Mouse (Mus musculus) kidney, embryonic 14.5 days (tissue): Measurements from ENCODE around the gene Gpr107. TPM values are rescaled to one million over a fixed set of nuclear protein-coding genes. Genes with fewer than 3 reads are reported as not detected.

ENCODE experiments used
- ATAC-seq: fragments of 200-750 bp; cut with Nextera tagmentation; 2 replicates; pipeline ENCODE4 v1.8.0; 2017; ENCODE audit warnings: moderate number of reproducible peaks, mild to moderate bottlenecking, moderate TSS enrichment, moderate library complexity; ENCODE audit not compliant: low FRiP score, low TSS enrichment
- H3K27ac ChIP-seq: fragments of 300-500 bp; sonication (generic); 2 replicates; pipeline ENCODE4 v1.5.1; 2014; ENCODE audit warnings: low read depth, mild to moderate bottlenecking, low read length, moderate library complexity, mixed read lengths
- H3K27me3 ChIP-seq: fragments of 300-500 bp; sonication (generic); 2 replicates; pipeline ENCODE4 v1.6.1; 2014; ENCODE audit warnings: mild to moderate bottlenecking, low read length; ENCODE audit not compliant: control insufficient read depth, insufficient read depth
- H3K36me3 ChIP-seq: fragments of 300-500 bp; sonication (generic); 2 replicates; pipeline ENCODE4 v1.6.1; 2014; ENCODE audit warnings: low read length, mixed read lengths; ENCODE audit not compliant: control insufficient read depth, insufficient read depth
- H3K4me1 ChIP-seq: fragments of 300-500 bp; sonication (generic); 2 replicates; pipeline ENCODE4 v1.6.1; 2014; ENCODE audit warnings: low read length, mixed read lengths; ENCODE audit not compliant: control insufficient read depth, insufficient read depth
- H3K4me2 ChIP-seq: fragments of 300-500 bp; sonication (generic); replicated peaks from 2 replicates; pipeline ENCODE4 v1.6.1; 2014; ENCODE audit warnings: low read depth, mild to moderate bottlenecking, low read length
- H3K4me3 ChIP-seq: fragments of 300-500 bp; sonication (generic); 2 replicates; pipeline ENCODE4 v1.5.1; 2014; ENCODE audit warnings: mild to moderate bottlenecking, low read length
- H3K9ac ChIP-seq: fragments of 300-500 bp; sonication (generic); 2 replicates; pipeline ENCODE4 v1.6.1; 2014; ENCODE audit warnings: low read depth, mild to moderate bottlenecking, low read length, moderate library complexity
- H3K9me3 ChIP-seq: fragments of 300-500 bp; sonication (generic); 2 replicates; pipeline ENCODE4 v1.6.1; 2016; ENCODE audit warnings: low read length; ENCODE audit not compliant: control insufficient read depth
- WGBS: fragments of 180-500 bp; shearing (Covaris S2); extraction: QIAGEN DNeasy Blood & Tissue Kit; methylation state at CpG from one replicate; pipeline ENCODE4 v1.1.7; 2014; 5-methylcytosine and 5-hydroxymethylcytosine counted together
- polyA plus RNA-seq: library from polyadenylated mRNA; unstranded; fragments of >200 nt; fragmentation: Nextera tagmentation; extraction: Ambion mirVana; gene quantifications from 2 replicates; pipeline ENCODE4 v1.2.1, GENCODE M21; 2014

Gene Gpr107
- polyA plus RNA-seq, 1 experiment from 2014 or later = 27.5 TPM

GRCm38 (mm10) chr2:31220844-31221243, 68.7 kb downstream of the Gpr107 start:
- ATAC-seq = no peak

GRCm38 (mm10) chr2:31221582-31221981, 69.5 kb downstream of the Gpr107 start:
- H3K9me3 ChIP-seq = peaks cover 7% of the 10 kb centered on the region
- H3K4me1 ChIP-seq = no peaks in the 10 kb centered on the region
- peaks cover 1% of the 10 kb centered on the region; the same call in 1 of the 2 replicates for H3K36me3 ChIP-seq
- WGBS = 85% methylated on average over 5 of the region's 5 CpGs
- no peak overlapping the region for H3K4me3 ChIP-seq
- H3K9ac ChIP-seq = no peak overlapping the region
- no peaks in the 10 kb centered on the region for H3K27me3 ChIP-seq
- H3K4me2 ChIP-seq = no peak overlapping the region
- no peak for ATAC-seq
- H3K27ac ChIP-seq = no peak overlapping the region

More at GRCm38 (mm10) chr2:31220844-31221243, 68.7 kb downstream of the Gpr107 start:
- Histone ChIP-seq H3K9me3 (no peaks in the 10 kb centered on the region), H3K27me3 (no peaks in the 10 kb centered on the region), H3K4me2 (no peak overlapping the region), H3K9ac (no peak overlapping the region), H3K4me1 (no peaks in the 10 kb centered on the region), H3K27ac (no peak overlapping the region), H3K36me3 (peaks cover 2% of the 10 kb centered on the region; the same call in 1 of the 2 replicates), H3K4me3 (no peak overlapping the region)
- WGBS = 71% methylated on average over 7 of the region's 7 CpGs

GRCm38 (mm10) chr2:31228768-31229311, 76.7 kb downstream of the Gpr107 start:
- Histone ChIP-seq H3K4me1 (no peaks in the 10 kb centered on the region), H3K27ac (no peak overlapping the region), H3K4me2 (no peak overlapping the region), H3K9ac (no peak overlapping the region), H3K9me3 (peaks cover 13% of the 10 kb centered on the region), H3K27me3 (no peaks in the 10 kb centered on the region), H3K36me3 (no peaks in the 10 kb centered on the region), H3K4me3 (no peak overlapping the region)
- 48% methylated on average over 1 of the region's 1 CpGs for WGBS
- ATAC-seq = no peak

GRCm38 (mm10) chr2:31239203-31239696, 87.1 kb downstream of the Gpr107 start:
- whole genome bisulfite sequencing = 36% methylated on average over 23 of the region's 23 CpGs
- H3K4me3 ChIP-seq = 0 out of 2 replicates have a peak overlapping the region, but pooled peaks have one; percentile 11

GRCm38 (mm10) chr2:31239833-31240232, 87.7 kb downstream of the Gpr107 start:
- Histone ChIP-seq H3K4me2 (no peak overlapping the region), H3K4me1 (peaks cover 10% of the 10 kb centered on the region; the same call in 1 of the 2 replicates), H3K36me3 (no peaks in the 10 kb centered on the region)

More at GRCm38 (mm10) chr2:31239203-31239696, 87.1 kb downstream of the Gpr107 start:
- no peak overlapping the region for H3K9ac ChIP-seq
- peaks cover 5% of the 10 kb centered on the region; the same call in 1 of the 2 replicates for H3K4me1 ChIP-seq
- ATAC-seq = no peak
- no peaks in the 10 kb centered on the region for H3K27me3 ChIP-seq
- H3K27ac ChIP-seq = no peak overlapping the region
- no peaks in the 10 kb centered on the region for H3K9me3 ChIP-seq
- H3K36me3 ChIP-seq = no peaks in the 10 kb centered on the region
- peak overlapping the region; percentile 35; the same call in 1 of the 2 replicates for H3K4me2 ChIP-seq

GRCm38 (mm10) chr2:31241639-31242038, 89.5 kb downstream of the Gpr107 start:
- Histone ChIP-seq H3K36me3 (no peaks in the 10 kb centered on the region), H3K4me2 (no peak overlapping the region), H3K9ac (no peak overlapping the region; the same call in 1 of the 2 replicates), H3K4me1 (peaks cover 17% of the 10 kb centered on the region; the same call in 1 of the 2 replicates), H3K27ac (no peak overlapping the region), H3K9me3 (no peaks in the 10 kb centered on the region), H3K27me3 (no peaks in the 10 kb centered on the region), H3K4me3 (no peak overlapping the region)
- 11% methylated on average over 7 of the region's 7 CpGs for WGBS
- ATAC-seq = no peak

More at GRCm38 (mm10) chr2:31239833-31240232, 87.7 kb downstream of the Gpr107 start:
- Histone ChIP-seq H3K9me3 (no peaks in the 10 kb centered on the region), H3K9ac (no peak overlapping the region), H3K27me3 (no peaks in the 10 kb centered on the region), H3K4me3 (no peak overlapping the region), H3K27ac (no peak overlapping the region)
- ATAC-seq = no peak
- WGBS = 83% methylated on average over 6 of the region's 6 CpGs

GRCm38 (mm10) chr2:31244216-31244615, 92.1 kb downstream of the Gpr107 start:
- H3K9ac ChIP-seq = no peak overlapping the region
- no peak overlapping the region for H3K27ac ChIP-seq
- H3K36me3 ChIP-seq = peaks cover 5% of the 10 kb centered on the region; the same call in 1 of the 2 replicates
- H3K27me3 ChIP-seq = no peaks in the 10 kb centered on the region
- peaks cover 27% of the 10 kb centered on the region for H3K4me1 ChIP-seq
- no peak overlapping the region for H3K4me2 ChIP-seq
- 70% methylated on average over 8 of the region's 8 CpGs for WGBS
- H3K4me3 ChIP-seq = no peak overlapping the region
- no peaks in the 10 kb centered on the region for H3K9me3 ChIP-seq
- no peak for ATAC-seq

GRCm38 (mm10) chr2:31245051-31245450, 92.9 kb downstream of the Gpr107 start:
- Histone ChIP-seq H3K4me3 (peak overlapping the region; percentile 83), H3K4me2 (peak overlapping the region; percentile 84), H3K36me3 (peaks cover 5% of the 10 kb centered on the region; the same call in 1 of the 2 replicates), H3K9ac (peak overlapping the region; percentile 93), H3K27ac (0 out of 2 replicates have a peak overlapping the region, but pooled peaks have one; percentile 73), H3K9me3 (no peaks in the 10 kb centered on the region), H3K27me3 (no peaks in the 10 kb centered on the region), H3K4me1 (peaks cover 25% of the 10 kb centered on the region)
- ATAC-seq = no peak
- 17% methylated on average over 5 of the region's 5 CpGs for WGBS

GRCm38 (mm10) chr2:31245491-31246141, 93.5 kb downstream of the Gpr107 start, which contains the start of gene Ncs1:
Gene Ncs1, plus strand, starts transcription at chr2:31245823.
- Histone ChIP-seq H3K27ac (peak within 1 kb of the TSS; percentile 73; the same call in 1 of the 2 replicates), H3K27me3 (no peaks in the 10 kb centered on the region), H3K36me3 (peaks cover 5% of the 10 kb centered on the region; the same call in 1 of the 2 replicates), H3K9ac (peak within 1 kb of the TSS; percentile 93), H3K4me2 (peak within 1 kb of the TSS; percentile 84), H3K9me3 (no peaks in the 10 kb centered on the region), H3K4me3 (peak within 1 kb of the TSS; percentile 83), H3K4me1 (peaks cover 25% of the 10 kb centered on the region)
- ATAC-seq = peak; percentile 84
- under 1% methylated on average over 55 of the region's 89 CpGs for WGBS
